Mouse (Mus musculus): ENCODE measurements at regions not wholly inside any gene's neighbourhood (a gene's known extent, or its start where the extent isn't known, plus 50 kb on each side); places are given as distances from the start of the nearest gene placed in this dataset.
A peak's percentile ranks its signal among the peaks of the same experiment; 100 is the strongest.

- no peak for DNase-seq (ENCODE audit: low spot score)
These were observed 329.4 kb upstream of the Jarid2 start for GRCm38 (mm10) chr13:44399831-44400321.

- no peak for DNase-seq (ENCODE audit: low spot score)
These were observed 325.2 kb upstream of the Jarid2 start for GRCm38 (mm10) chr13:44404010-44404575.

GRCm38 (mm10) chr13:44407307-44407706, 322.0 kb upstream of the Jarid2 start:
- no peak for DNase-seq (ENCODE audit: low spot score)

GRCm38 (mm10) chr13:44408619-44408959, 320.7 kb upstream of the Jarid2 start:
- no peak for DNase-seq (ENCODE audit: low spot score)

GRCm38 (mm10) chr13:44408960-44409719, 320.1 kb upstream of the Jarid2 start:
- peak; percentile 78 for DNase-seq (ENCODE audit: low spot score)

GRCm38 (mm10) chr13:44409720-44410047, 319.6 kb upstream of the Jarid2 start:
- no peak for DNase-seq (ENCODE audit: low spot score)

GRCm38 (mm10) chr13:44411781-44412496, 317.3 kb upstream of the Jarid2 start:
- DNase-seq (ENCODE audit: low spot score), result no peak

- DNase-seq (ENCODE audit: low spot score), result no peak
These were observed 316.0 kb upstream of the Jarid2 start for GRCm38 (mm10) chr13:44413305-44413704.

GRCm38 (mm10) chr13:44415971-44416370, 313.3 kb upstream of the Jarid2 start:
- DNase-seq (ENCODE audit: low spot score), result no peak

GRCm38 (mm10) chr13:44416986-44417385, 312.3 kb upstream of the Jarid2 start:
- DNase-seq (ENCODE audit: low spot score), result no peak

GRCm38 (mm10) chr13:44419056-44419455, 310.2 kb upstream of the Jarid2 start:
- DNase-seq (ENCODE audit: low spot score), result peak; percentile 24

GRCm38 (mm10) chr13:44419472-44420226, 309.6 kb upstream of the Jarid2 start:
- DNase-seq (ENCODE audit: low spot score), result peak; percentile 53

- DNase-seq (ENCODE audit: low spot score), result no peak
These were observed 309.1 kb upstream of the Jarid2 start for GRCm38 (mm10) chr13:44420227-44420592.

- no peak for DNase-seq (ENCODE audit: low spot score)
These were observed 308.3 kb upstream of the Jarid2 start for GRCm38 (mm10) chr13:44420941-44421340.

GRCm38 (mm10) chr13:44421426-44421825, 307.8 kb upstream of the Jarid2 start:
- DNase-seq (ENCODE audit: low spot score), result no peak

- no peak for DNase-seq (ENCODE audit: low spot score)
These were observed 307.4 kb upstream of the Jarid2 start for GRCm38 (mm10) chr13:44421922-44422321.

- DNase-seq (ENCODE audit: low spot score), result no peak
These were observed 298.8 kb upstream of the Jarid2 start for GRCm38 (mm10) chr13:44430492-44430891.

GRCm38 (mm10) chr13:44437709-44438108, 291.6 kb upstream of the Jarid2 start:
- DNase-seq (ENCODE audit: low spot score), result no peak

GRCm38 (mm10) chr13:44441061-44441460, 288.2 kb upstream of the Jarid2 start:
- no peak for DNase-seq (ENCODE audit: low spot score)

GRCm38 (mm10) chr13:44449216-44449830, 280.0 kb upstream of the Jarid2 start:
- DNase-seq (ENCODE audit: low spot score), result no peak

- no peak for DNase-seq (ENCODE audit: low spot score)
These were observed 278.1 kb upstream of the Jarid2 start for GRCm38 (mm10) chr13:44451224-44451623.

GRCm38 (mm10) chr13:44453131-44453530, 276.1 kb upstream of the Jarid2 start:
- no peak for DNase-seq (ENCODE audit: low spot score)

All from lung, postnatal 25 days (tissue).